In the genomic region with DNA sequence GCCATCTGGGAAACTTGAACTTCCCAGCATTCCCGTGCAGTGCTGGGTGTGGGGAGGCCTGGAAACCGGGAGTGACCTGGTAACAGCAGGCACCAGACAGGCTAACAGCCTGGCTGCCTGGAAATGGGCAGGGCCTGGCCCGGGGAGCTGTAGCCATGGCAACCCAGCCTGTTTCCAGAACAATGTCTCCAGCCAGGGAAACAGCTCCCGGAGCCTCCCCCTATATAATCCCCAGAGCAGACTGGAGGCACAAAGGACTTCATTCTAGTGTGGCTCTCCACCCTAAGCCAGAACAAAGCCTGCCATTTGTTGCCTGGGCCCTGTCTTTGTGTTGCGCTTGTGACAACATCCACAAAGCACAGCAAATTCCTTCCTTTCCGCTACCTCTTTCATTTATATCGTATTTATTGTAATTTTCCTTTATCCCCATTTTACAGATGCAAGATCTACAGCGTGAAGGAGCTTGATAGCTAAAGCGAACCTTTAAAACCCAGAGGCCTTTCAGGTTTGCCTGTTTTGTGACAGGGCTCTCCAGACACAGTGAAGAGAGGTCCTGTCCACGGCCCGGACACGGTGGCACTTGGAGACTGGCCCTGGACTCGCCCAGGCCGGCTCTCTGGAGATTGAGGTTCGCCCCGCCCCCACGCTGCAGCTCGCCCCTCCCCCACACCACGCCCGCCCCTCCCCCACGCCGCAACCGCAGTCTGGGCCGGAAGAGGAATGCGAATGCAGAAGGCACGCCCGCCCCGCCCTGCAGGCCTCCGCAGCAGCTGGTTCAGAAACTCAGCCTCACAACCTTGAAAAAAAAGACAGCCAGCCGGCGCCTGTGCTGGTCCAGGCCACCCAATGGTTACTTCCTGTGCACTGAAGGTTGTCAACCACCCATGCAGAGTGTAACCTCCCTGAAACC, we compare ENCODE assay signal across 8 mouse cellular contexts. TPM values are rescaled to one million over a fixed set of nuclear protein-coding genes. Genes with fewer than 3 reads are reported as not detected.
A peak's percentile ranks its signal among the peaks of the same experiment; 100 is the strongest.
DNase-seq lines count a peak whose midpoint lies in the region; ATAC-seq and TF ChIP-seq lines count a peak whose summit lies in the region.

No protein-coding gene starts in this region.

- no peak overlapping the region for H3K9ac ChIP-seq in lung, embryonic 14.5 days

- DNase-seq in Muller cell, postnatal 12 days (ENCODE audit: inconsistent ontology term): peak; percentile 93
- DNase-seq in cerebellum, adult 9-11 months: peak; percentile 91
- peak; percentile 94 for DNase-seq in forelimb bud, embryonic 11.5 days (ENCODE audit: low read depth, low spot score)
- DNase-seq in heart, postnatal 4 days: peak; percentile 90
- peak; percentile 87 to 90 for DNase-seq in layer of hippocampus, adult 8-10 months (ENCODE audit: low spot score in 2 of 2)
- DNase-seq in lung, embryonic 14.5 days: peak; percentile 91
- DNase-seq in testis, postnatal 14 days (ENCODE audit: low spot score): peak; percentile 85

- H3K4me3 ChIP-seq in lung, embryonic 14.5 days (ENCODE audit: low read depth, low read length): no peak overlapping the region
- no peak overlapping the region for H3K4me3 ChIP-seq in olfactory bulb, adult 2 months (ENCODE audit: insufficient read depth, low read depth, low read length)

- 0 out of 2 replicates have a peak, but pooled peaks cover 4% of the 10 kb centered on the region for H3K9me3 ChIP-seq in lung, embryonic 14.5 days (ENCODE audit: low read depth, low read length)

- H3K4me1 ChIP-seq in lung, embryonic 14.5 days (ENCODE audit: insufficient read depth): peaks cover 31% of the 10 kb centered on the region
- peaks cover 32% of the 10 kb centered on the region for H3K4me1 ChIP-seq in olfactory bulb, adult 2 months (ENCODE audit: control insufficient read depth, insufficient read depth, low read length)

- peak; percentile 62 for ATAC-seq in lung, embryonic 14.5 days (ENCODE audit: insufficient read depth)

- 9% methylated on average over 31 of the region's 31 CpGs for WGBS in lung, embryonic 14.5 days
- WGBS in olfactory bulb, adult 2 months: 7% methylated on average over 31 of the region's 31 CpGs

- no peaks in the 10 kb centered on the region for H3K36me3 ChIP-seq in lung, embryonic 14.5 days (ENCODE audit: insufficient read depth)

- TF ChIP-seq POLR2A in olfactory bulb, adult 2 months (IDR thresholded peaks at IDR 0.05; ENCODE audit: insufficient read depth, low read depth, low read length): no peak

- H3K27ac ChIP-seq in lung, embryonic 14.5 days (ENCODE audit: low read depth): peak overlapping the region; percentile 96
- H3K27ac ChIP-seq in olfactory bulb, adult 2 months (ENCODE audit: insufficient read depth, low read depth, low read length): peak overlapping the region; percentile 91

- H3K4me2 ChIP-seq in lung, embryonic 14.5 days: peak overlapping the region; percentile 21

- no peaks in the 10 kb centered on the region for H3K27me3 ChIP-seq in lung, embryonic 14.5 days (ENCODE audit: insufficient read depth, low read length)

- no peak for TF ChIP-seq CTCF in lung, embryonic 14.5 days (IDR thresholded peaks at IDR 0.05; ENCODE audit: low read depth)
- no peak for TF ChIP-seq CTCF in olfactory bulb, adult 2 months (IDR thresholded peaks at IDR 0.05; ENCODE audit: insufficient read depth, low read depth, low read length)

RNA-seq across cellular contexts. Expression of gene Atf7ip, which starts 35.4 kb away (rescaled TPM):
- total RNA-seq in heart, postnatal 4 days (2021): 100 to 1,000 TPM; 107 to 108 TPM
- total RNA-seq in layer of hippocampus, adult 8-10 months (2022): 100 to 1,000 TPM in 1 of 4 experiments, 10 to 100 TPM in 3; 90.9 to 100 (median 97.0) TPM
- polyA plus RNA-seq in lung, embryonic 14.5 days (2014; fragmentation: Nextera tagmentation; extraction: Ambion mirVana): 48.3 and 56.1 TPM in 2 replicates
- 143 TPM in 1 of 2 replicates, not detected in the other for polyA plus RNA-seq in olfactory bulb, adult 2 months (2012; ENCODE audit: insufficient read depth, insufficient read length, low replicate concordance, missing spikeins)

RNA-seq across cellular contexts. Expression of gene E330021D16Rik, which starts 55.2 kb away (rescaled TPM):
- not detected for total RNA-seq in heart, postnatal 4 days (2021)
- total RNA-seq in layer of hippocampus, adult 8-10 months (2022): not detected
- polyA plus RNA-seq in lung, embryonic 14.5 days (2014; fragmentation: Nextera tagmentation; extraction: Ambion mirVana): not detected in 2 replicates
- not detected in 2 replicates for polyA plus RNA-seq in olfactory bulb, adult 2 months (2012; ENCODE audit: insufficient read depth, insufficient read length, low replicate concordance, missing spikeins)
